Mouse (Mus musculus): ENCODE results near the gene Pnma5. TPM values are rescaled to one million over a fixed set of nuclear protein-coding genes. Genes with fewer than 3 reads are reported as not detected.
"Not testable (repeated sequence)": the region's sequence is repeated elsewhere in the genome, so short reads cannot be mapped to it uniquely, and the experiment has no call there.

Gene Pnma5
- total RNA-seq (2021) = under 1 TPM; 0.10 to 0.30 TPM
- long read RNA-seq, experiment 1 = 0 reads
- long read RNA-seq, experiment 2 = 0 reads

GRCm38 (mm10) chrX:73037003-73037402 is at the start of gene Pnma5:
TSS of gene Pnma5 (minus strand) at chrX:73037103.
- no peak for DNase-seq

GRCm38 (mm10) chrX:73082267-73083055 is 45.6 kb upstream of the Pnma5 start, which contains the start of gene Xlr4a:
TSS of gene Xlr4a (minus strand) at chrX:73082478.
- not testable (repeated sequence) for DNase-seq

- DNase-seq = not testable (repeated sequence)
Measured at GRCm38 (mm10) chrX:73066765-73067312, 29.9 kb upstream of the Pnma5 start.

- DNase-seq = no peak
Measured at GRCm38 (mm10) chrX:73064415-73064793, 27.5 kb upstream of the Pnma5 start, which contains the start of gene Pnma3. TSS of gene Pnma3 (plus strand) at chrX:73064787.

- DNase-seq = no peak
Measured at GRCm38 (mm10) chrX:73063512-73064414, 26.9 kb upstream of the Pnma5 start.

GRCm38 (mm10) chrX:73062323-73062722 is 25.4 kb upstream of the Pnma5 start:
- DNase-seq = no peak

GRCm38 (mm10) chrX:73061528-73061927 is 24.6 kb upstream of the Pnma5 start:
- no peak for DNase-seq

- peak; percentile 88 to 92 for DNase-seq
Measured at GRCm38 (mm10) chrX:73053860-73054563, 17.1 kb upstream of the Pnma5 start.

GRCm38 (mm10) chrX:73039666-73040065 is 2.8 kb upstream of the Pnma5 start:
- DNase-seq = no peak

- no peak for DNase-seq
Measured at GRCm38 (mm10) chrX:73038831-73039230, 1.9 kb upstream of the Pnma5 start.

- DNase-seq = no peak
Measured at GRCm38 (mm10) chrX:73012846-73013245, 24.1 kb downstream of the Pnma5 start.

GRCm38 (mm10) chrX:73007597-73008479 is 29.1 kb downstream of the Pnma5 start:
- peak; percentile 89 to 90 for DNase-seq

GRCm38 (mm10) chrX:73005678-73006077 is 31.2 kb downstream of the Pnma5 start:
- no peak for DNase-seq

GRCm38 (mm10) chrX:73003110-73003509 is 33.8 kb downstream of the Pnma5 start:
- no peak for DNase-seq

GRCm38 (mm10) chrX:72995542-72995941 is 41.4 kb downstream of the Pnma5 start:
- no peak for DNase-seq

GRCm38 (mm10) chrX:72992291-72992919 is 44.5 kb downstream of the Pnma5 start:
- peak in 1 of 2 experiments; percentile 2 for DNase-seq

- DNase-seq = peak; percentile 39 to 51
Measured at GRCm38 (mm10) chrX:72990581-72990980, 46.3 kb downstream of the Pnma5 start.

GRCm38 (mm10) chrX:72988431-72988830 is 48.5 kb downstream of the Pnma5 start:
- DNase-seq = no peak

GRCm38 (mm10) chrX:72987520-72987905 is 49.4 kb downstream of the Pnma5 start:
- no peak for DNase-seq

GRCm38 (mm10) chrX:72986841-72987519 is 49.9 kb downstream of the Pnma5 start, which contains the start of gene Zfp185:
TSS of gene Zfp185 (plus strand) at chrX:72987339.
- peak; percentile 58 to 61 for DNase-seq
